Mouse (Mus musculus): Measurements from ENCODE around the gene Acly. TPM values are rescaled to one million over a fixed set of nuclear protein-coding genes. Genes with fewer than 3 reads are reported as not detected.

Acly gene
- polyA plus RNA-seq, 1 experiment from 2014 or later = 242 TPM

DNA sequence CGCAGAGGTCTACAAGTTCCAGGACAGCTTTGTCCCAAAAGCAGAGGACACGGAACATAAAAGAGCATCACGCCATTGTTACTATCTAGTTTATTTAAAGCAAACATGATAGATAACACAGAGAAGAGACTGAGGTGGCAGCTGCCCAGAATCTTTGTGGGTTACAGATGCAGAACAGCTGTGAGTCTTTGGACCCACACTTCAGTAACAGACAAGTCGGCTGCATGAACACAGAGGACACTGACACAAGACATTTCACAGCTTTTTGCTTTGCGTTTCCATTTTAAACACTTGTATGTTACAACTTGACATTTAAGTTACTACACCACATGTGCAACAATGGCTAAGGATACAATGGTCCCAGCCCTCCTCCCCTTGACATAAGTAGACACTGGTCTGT, 51.5 kb downstream of the Acly start:
- no peak for ATAC-seq
- no peak overlapping the region for H3K4me3 ChIP-seq (replicated peaks; ENCODE audit: low read length)
- H3K9me3 ChIP-seq (ENCODE audit: control insufficient read depth, low read length) = no peaks in the 10 kb centered on the region
- 93% methylated on average over 5 of the region's 5 CpGs for WGBS
- no peak overlapping the region for H3K9ac ChIP-seq (replicated peaks; ENCODE audit: low read depth, low read length)
- no peak overlapping the region for H3K4me2 ChIP-seq (ENCODE audit: low read length)
- H3K27me3 ChIP-seq (replicated peaks; ENCODE audit: control insufficient read depth, insufficient read depth, low read length) = no peaks in the 10 kb centered on the region
- peaks cover 36% of the 10 kb centered on the region for H3K36me3 ChIP-seq (ENCODE audit: control insufficient read depth, insufficient read depth)
- peaks cover 2% of the 10 kb centered on the region; the same call in 1 of the 2 replicates for H3K4me1 ChIP-seq (replicated peaks; ENCODE audit: control insufficient read depth, insufficient read depth, low read length)
- H3K27ac ChIP-seq (ENCODE audit: low read length) = no peak overlapping the region

DNA sequence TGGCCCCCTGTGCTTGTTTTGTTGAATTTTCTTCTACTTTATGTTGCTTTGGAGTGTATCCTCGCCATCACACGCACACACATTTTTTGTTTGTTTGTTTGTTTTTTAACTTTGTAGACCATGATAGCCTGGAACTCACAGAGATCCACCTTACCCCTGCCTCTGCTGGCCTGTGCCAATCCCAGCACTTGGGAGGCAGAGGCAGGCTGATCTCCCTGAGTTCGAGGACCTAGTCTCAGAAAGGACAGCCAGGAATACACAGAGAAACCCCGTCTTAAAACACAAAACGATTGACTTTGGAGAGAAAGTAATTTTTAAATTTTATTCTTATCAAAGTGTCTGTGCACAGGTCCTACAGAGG, 54.9 kb downstream of the Acly start:
- ATAC-seq = no peak
- Histone ChIP-seq H3K9me3 (ENCODE audit: control insufficient read depth, low read length) (no peaks in the 10 kb centered on the region), H3K27ac (ENCODE audit: low read length) (no peak overlapping the region), H3K4me1 (replicated peaks; ENCODE audit: control insufficient read depth, insufficient read depth, low read length) (peaks cover 19% of the 10 kb centered on the region), H3K4me3 (replicated peaks; ENCODE audit: low read length) (peak overlapping the region; percentile 89), H3K4me2 (ENCODE audit: low read length) (peak overlapping the region; percentile 26), H3K9ac (replicated peaks; ENCODE audit: low read depth, low read length) (no peak overlapping the region), H3K27me3 (replicated peaks; ENCODE audit: control insufficient read depth, insufficient read depth, low read length) (no peaks in the 10 kb centered on the region), H3K36me3 (ENCODE audit: control insufficient read depth, insufficient read depth) (peaks cover 14% of the 10 kb centered on the region)
- WGBS = 38% methylated on average over 5 of the region's 5 CpGs

DNA sequence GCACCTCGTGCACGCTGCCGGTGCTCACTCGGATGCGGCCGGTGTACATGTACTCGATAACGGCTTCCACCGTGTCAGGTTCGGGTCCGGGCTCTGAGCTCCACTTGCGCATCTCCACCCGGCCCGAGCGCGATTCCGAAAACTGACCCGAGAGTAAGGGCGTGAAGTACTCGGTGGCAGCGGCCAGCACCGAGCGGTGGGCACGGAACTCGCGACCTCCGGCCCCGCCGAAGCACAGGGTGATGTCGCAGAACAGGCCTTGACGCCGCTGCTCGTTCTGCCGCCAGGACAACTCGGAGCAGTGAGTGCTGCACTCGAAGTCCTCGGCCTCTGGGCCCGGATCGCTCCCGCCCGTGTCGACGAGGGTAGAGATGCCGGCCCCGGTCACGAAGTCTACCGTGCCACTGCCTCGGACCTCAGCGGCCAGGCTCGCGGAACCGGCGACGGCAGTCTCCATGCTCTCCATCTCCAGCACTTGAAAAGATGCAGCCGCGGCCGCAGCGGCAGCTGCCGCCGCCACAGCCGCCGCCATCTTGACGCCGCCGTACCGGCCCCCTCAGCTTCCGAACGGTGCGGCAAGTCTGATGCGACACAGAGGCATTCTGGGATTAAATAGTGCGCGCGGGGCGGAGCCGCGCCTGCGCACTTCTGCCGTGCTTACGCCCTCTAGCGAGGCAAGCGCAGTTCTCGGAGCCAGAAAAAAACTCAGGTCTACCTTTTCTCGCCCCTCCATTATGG, 55.4 kb downstream of the Acly start, which contains the start of gene Klhl11:
Klhl11 (minus strand) TSS at position 545 of the 738 bp plus-strand sequence.
- Histone ChIP-seq H3K27ac (ENCODE audit: low read length) (peak within 1 kb of the TSS; percentile 89), H3K27me3 (replicated peaks; ENCODE audit: control insufficient read depth, insufficient read depth, low read length) (no peaks in the 10 kb centered on the region), H3K4me1 (replicated peaks; ENCODE audit: control insufficient read depth, insufficient read depth, low read length) (peaks cover 19% of the 10 kb centered on the region), H3K4me3 (replicated peaks; ENCODE audit: low read length) (peak within 1 kb of the TSS; percentile 89), H3K4me2 (ENCODE audit: low read length) (peak within 1 kb of the TSS; percentile 75), H3K36me3 (ENCODE audit: control insufficient read depth, insufficient read depth) (peaks cover 12% of the 10 kb centered on the region), H3K9ac (replicated peaks; ENCODE audit: low read depth, low read length) (peak within 1 kb of the TSS; percentile 91), H3K9me3 (ENCODE audit: control insufficient read depth, low read length) (no peaks in the 10 kb centered on the region)
- ATAC-seq = peak; percentile 95
- WGBS = under 1% methylated on average over 83 of the region's 83 CpGs

DNA sequence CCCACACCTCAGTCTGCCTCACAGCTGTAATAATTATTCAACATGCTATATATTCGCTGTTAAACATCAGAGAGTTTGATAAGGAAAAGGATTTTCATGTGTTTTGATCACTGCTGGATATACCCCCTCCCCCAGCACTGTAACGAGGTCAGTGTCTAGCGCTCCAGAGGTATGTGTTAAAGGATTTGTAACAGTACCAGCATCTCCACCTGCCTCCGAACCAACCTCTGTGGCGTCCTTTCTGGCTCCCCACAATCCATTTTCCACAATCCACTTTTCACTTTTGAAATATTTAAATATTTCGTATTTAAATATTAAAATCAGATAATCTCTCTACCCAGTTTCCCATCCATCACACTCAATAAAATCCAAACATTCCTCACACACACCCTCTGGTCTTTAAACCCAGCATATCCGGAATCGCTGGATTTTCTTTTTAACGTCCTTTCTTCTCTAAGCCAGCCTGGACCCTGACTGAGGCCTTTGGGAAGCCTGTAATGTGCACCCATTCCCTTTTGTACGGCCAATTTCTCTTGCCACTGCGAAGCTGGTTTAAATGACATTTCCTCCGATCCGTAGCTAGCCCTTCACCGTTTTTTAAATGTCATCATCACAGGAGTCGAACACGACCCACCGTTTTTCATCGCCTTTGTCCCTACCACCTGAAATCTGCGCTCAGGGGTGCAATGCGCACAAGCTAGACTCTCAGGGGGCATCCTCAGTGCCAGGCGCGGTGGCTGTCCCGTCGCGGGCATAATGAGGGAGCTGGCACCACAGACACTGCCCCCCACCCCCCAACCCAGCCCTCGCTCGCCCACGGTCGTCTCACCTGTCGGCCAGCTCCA, 56.2 kb downstream of the Acly start:
- Histone ChIP-seq H3K36me3 (ENCODE audit: control insufficient read depth, insufficient read depth) (peaks cover 6% of the 10 kb centered on the region), H3K9me3 (ENCODE audit: control insufficient read depth, low read length) (no peaks in the 10 kb centered on the region), H3K4me1 (replicated peaks; ENCODE audit: control insufficient read depth, insufficient read depth, low read length) (peaks cover 19% of the 10 kb centered on the region), H3K4me3 (replicated peaks; ENCODE audit: low read length) (peak overlapping the region; percentile 89), H3K4me2 (ENCODE audit: low read length) (peak overlapping the region; percentile 75), H3K9ac (replicated peaks; ENCODE audit: low read depth, low read length) (peak overlapping the region; percentile 91), H3K27me3 (replicated peaks; ENCODE audit: control insufficient read depth, insufficient read depth, low read length) (no peaks in the 10 kb centered on the region), H3K27ac (ENCODE audit: low read length) (peak overlapping the region; percentile 89)
- peak; percentile 32 for ATAC-seq
- WGBS = 3% methylated on average over 30 of the region's 30 CpGs

DNA sequence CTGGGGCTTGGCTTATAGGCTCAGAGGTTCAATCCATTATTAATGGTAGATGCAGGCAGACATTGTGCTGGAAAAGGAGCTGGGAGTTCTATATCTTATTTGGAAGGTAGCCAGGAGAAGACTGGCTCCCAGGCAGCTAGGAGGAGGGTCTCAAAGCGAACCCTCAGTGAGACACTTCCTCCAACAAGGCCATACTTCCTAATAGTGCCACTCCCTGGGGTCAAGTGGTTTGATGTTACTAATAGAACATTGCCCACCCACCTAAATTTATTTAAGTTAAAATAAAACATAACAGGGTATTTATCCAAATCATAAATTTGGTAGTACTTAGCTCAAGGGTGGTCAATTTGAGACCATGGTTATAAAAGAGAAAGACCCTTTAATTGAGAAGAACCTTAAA, 62.0 kb downstream of the Acly start:
- H3K4me2 ChIP-seq (ENCODE audit: low read length) = no peak overlapping the region
- no peak for ATAC-seq
- H3K4me1 ChIP-seq (replicated peaks; ENCODE audit: control insufficient read depth, insufficient read depth, low read length) = peaks cover 13% of the 10 kb centered on the region
- 93% methylated on average over 1 of the region's 1 CpGs for WGBS
- H3K36me3 ChIP-seq (ENCODE audit: control insufficient read depth, insufficient read depth) = peaks cover 5% of the 10 kb centered on the region
- H3K27me3 ChIP-seq (replicated peaks; ENCODE audit: control insufficient read depth, insufficient read depth, low read length) = no peaks in the 10 kb centered on the region
- H3K9ac ChIP-seq (replicated peaks; ENCODE audit: low read depth, low read length) = no peak overlapping the region
- no peak overlapping the region for H3K27ac ChIP-seq (ENCODE audit: low read length)
- no peak overlapping the region for H3K4me3 ChIP-seq (replicated peaks; ENCODE audit: low read length)
- no peaks in the 10 kb centered on the region for H3K9me3 ChIP-seq (ENCODE audit: control insufficient read depth, low read length)

DNA sequence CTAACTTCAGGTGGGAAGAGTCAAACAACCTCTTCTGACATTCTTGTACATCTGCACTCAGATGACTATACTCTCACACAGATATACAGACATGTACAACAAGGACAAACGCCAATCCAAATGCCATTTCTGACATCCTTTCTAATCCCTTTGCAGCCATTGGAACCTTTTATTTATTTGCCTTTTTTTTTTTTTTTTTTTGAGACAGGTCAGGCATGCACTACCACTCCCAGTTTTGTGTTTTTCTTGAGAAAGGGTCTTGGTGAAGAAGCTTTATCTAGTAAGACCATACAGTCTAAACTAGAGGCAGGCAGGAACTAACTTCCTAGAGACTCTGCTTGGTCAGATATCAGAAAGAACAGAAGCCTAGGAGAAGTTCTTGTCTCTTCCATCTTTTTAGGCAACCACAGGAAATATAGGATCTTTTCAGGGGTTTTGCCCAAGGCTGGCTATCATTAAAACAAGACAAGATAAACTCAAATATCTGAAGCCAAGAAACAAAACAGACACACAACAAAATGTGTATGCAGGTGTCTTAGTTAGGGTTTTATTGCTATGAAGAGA, 62.5 kb downstream of the Acly start:
- no peak overlapping the region for H3K4me3 ChIP-seq (replicated peaks; ENCODE audit: low read length)
- H3K9me3 ChIP-seq (ENCODE audit: control insufficient read depth, low read length) = no peaks in the 10 kb centered on the region
- peaks cover 5% of the 10 kb centered on the region for H3K36me3 ChIP-seq (ENCODE audit: control insufficient read depth, insufficient read depth)
- peaks cover 8% of the 10 kb centered on the region for H3K4me1 ChIP-seq (replicated peaks; ENCODE audit: control insufficient read depth, insufficient read depth, low read length)
- no peak overlapping the region for H3K4me2 ChIP-seq (ENCODE audit: low read length)
- H3K9ac ChIP-seq (replicated peaks; ENCODE audit: low read depth, low read length) = no peak overlapping the region
- H3K27ac ChIP-seq (ENCODE audit: low read length) = no peak overlapping the region
- WGBS = 98% methylated on average over 1 of the region's 1 CpGs
- no peaks in the 10 kb centered on the region for H3K27me3 ChIP-seq (replicated peaks; ENCODE audit: control insufficient read depth, insufficient read depth, low read length)
- no peak for ATAC-seq

DNA sequence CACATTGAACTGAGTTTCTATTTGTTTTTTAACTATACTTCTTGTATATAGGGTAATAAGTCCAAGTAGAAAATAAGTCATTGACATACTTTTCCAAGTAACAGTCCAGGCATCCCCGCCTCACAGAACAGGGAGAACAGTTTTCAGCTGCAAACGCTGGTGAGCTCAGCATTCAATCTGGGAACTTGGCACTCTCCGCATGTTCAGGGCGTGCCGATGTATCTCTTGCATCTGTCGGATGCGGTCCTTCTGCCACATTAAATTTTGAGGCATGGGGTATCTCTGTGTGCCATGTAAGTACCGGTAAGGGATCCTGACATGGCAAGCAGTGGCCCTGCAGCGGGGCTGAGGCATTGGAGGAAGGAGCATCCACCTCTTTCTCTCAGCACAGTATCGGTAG, 65.1 kb downstream of the Acly start:
- 78% methylated on average over 10 of the region's 10 CpGs for WGBS
- no peak for ATAC-seq
- Histone ChIP-seq H3K4me2 (ENCODE audit: low read length) (no peak overlapping the region), H3K27me3 (replicated peaks; ENCODE audit: control insufficient read depth, insufficient read depth, low read length) (no peaks in the 10 kb centered on the region), H3K9me3 (ENCODE audit: control insufficient read depth, low read length) (no peaks in the 10 kb centered on the region), H3K27ac (ENCODE audit: low read length) (no peak overlapping the region), H3K4me3 (replicated peaks; ENCODE audit: low read length) (no peak overlapping the region), H3K9ac (replicated peaks; ENCODE audit: low read depth, low read length) (no peak overlapping the region), H3K4me1 (replicated peaks; ENCODE audit: control insufficient read depth, insufficient read depth, low read length) (no peaks in the 10 kb centered on the region), H3K36me3 (ENCODE audit: control insufficient read depth, insufficient read depth) (peaks cover 5% of the 10 kb centered on the region)

DNA sequence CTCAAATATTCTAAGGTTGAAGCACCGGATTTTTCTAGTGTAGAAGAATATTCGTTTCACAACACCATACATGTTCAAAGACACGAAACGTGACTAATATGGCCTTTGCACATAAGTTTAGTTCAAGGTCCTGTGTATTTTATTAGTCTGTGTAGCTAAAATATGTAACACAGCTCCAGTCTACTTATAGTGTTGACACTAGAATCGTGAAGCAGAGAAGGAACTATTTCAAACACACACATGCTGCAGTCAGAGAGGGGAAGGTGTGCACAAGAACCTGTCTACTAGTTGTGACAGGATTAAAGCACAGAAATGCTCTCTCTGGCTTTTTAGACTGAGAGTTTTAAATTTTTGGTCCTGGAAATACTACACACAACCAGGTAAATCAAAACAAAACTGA, 70.1 kb downstream of the Acly start:
- H3K4me3 ChIP-seq (replicated peaks; ENCODE audit: low read length) = no peak overlapping the region
- no peaks in the 10 kb centered on the region for H3K4me1 ChIP-seq (replicated peaks; ENCODE audit: control insufficient read depth, insufficient read depth, low read length)
- H3K27ac ChIP-seq (ENCODE audit: low read length) = no peak overlapping the region
- H3K36me3 ChIP-seq (ENCODE audit: control insufficient read depth, insufficient read depth) = peaks cover 2% of the 10 kb centered on the region; the same call in 1 of the 2 replicates
- no peaks in the 10 kb centered on the region for H3K27me3 ChIP-seq (replicated peaks; ENCODE audit: control insufficient read depth, insufficient read depth, low read length)
- ATAC-seq = no peak
- no peaks in the 10 kb centered on the region for H3K9me3 ChIP-seq (ENCODE audit: control insufficient read depth, low read length)
- 93% methylated on average over 5 of the region's 5 CpGs for WGBS
- H3K9ac ChIP-seq (replicated peaks; ENCODE audit: low read depth, low read length) = no peak overlapping the region
- no peak overlapping the region for H3K4me2 ChIP-seq (ENCODE audit: low read length)

DNA sequence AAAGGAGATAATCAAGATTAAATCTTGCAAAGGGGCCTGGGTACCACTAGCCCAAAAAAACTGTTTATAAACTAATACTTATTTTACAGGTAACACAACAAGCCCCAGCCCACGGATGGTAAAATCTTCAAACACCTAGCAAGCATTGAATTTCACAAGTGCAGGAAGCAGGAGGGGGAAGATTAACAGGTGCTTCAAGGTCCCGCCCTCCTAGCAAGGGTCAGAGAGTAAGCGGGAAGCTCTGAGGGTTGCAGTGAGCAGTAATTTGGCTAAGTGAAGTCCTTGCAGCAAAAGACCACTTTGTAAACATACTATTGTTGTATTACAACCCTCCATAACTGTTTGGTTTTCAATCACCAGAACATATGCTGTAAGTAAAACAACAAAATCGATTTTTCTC, 70.6 kb downstream of the Acly start:
- no peaks in the 10 kb centered on the region for H3K4me1 ChIP-seq (replicated peaks; ENCODE audit: control insufficient read depth, insufficient read depth, low read length)
- ATAC-seq = no peak
- H3K27me3 ChIP-seq (replicated peaks; ENCODE audit: control insufficient read depth, insufficient read depth, low read length) = no peaks in the 10 kb centered on the region
- no peaks in the 10 kb centered on the region for H3K9me3 ChIP-seq (ENCODE audit: control insufficient read depth, low read length)
- no peak overlapping the region for H3K4me2 ChIP-seq (ENCODE audit: low read length)
- 84% methylated on average over 4 of the region's 4 CpGs for whole genome bisulfite sequencing
- H3K36me3 ChIP-seq (ENCODE audit: control insufficient read depth, insufficient read depth) = peaks cover under 1% of the 10 kb centered on the region; the same call in 1 of the 2 replicates
- no peak overlapping the region for H3K9ac ChIP-seq (replicated peaks; ENCODE audit: low read depth, low read length)
- no peak overlapping the region for H3K27ac ChIP-seq (ENCODE audit: low read length)
- H3K4me3 ChIP-seq (replicated peaks; ENCODE audit: low read length) = no peak overlapping the region
